Mouse (Mus musculus) frontal cortex, adult 2 months (tissue): ENCODE results near the gene Neurl3. TPM values are rescaled to one million over a fixed set of nuclear protein-coding genes. Genes with fewer than 3 reads are reported as not detected.

ENCODE experiments used
- DNase-seq, 2 experiments: peaks; one replicate each; pipeline ENCODE4 v3.0.0; 2022; ENCODE audit warnings: low spot score in 1 of 2; ENCODE audit errors: extremely low spot score in 1 of 2
- polyA plus RNA-seq: library from polyadenylated mRNA; depleted of rRNA; stranded (reverse); fragments of >200 nt; gene quantifications from 2 replicates; pipeline ENCODE4 v1.2.3, GENCODE M21; 2012

Neurl3 gene
- polyA plus RNA-seq, 1 experiment = 1.1 TPM

GRCm38 (mm10) chr1:36260418-36260817, 14.1 kb downstream of the Neurl3 start:
- no peak for DNase-seq

DNA sequence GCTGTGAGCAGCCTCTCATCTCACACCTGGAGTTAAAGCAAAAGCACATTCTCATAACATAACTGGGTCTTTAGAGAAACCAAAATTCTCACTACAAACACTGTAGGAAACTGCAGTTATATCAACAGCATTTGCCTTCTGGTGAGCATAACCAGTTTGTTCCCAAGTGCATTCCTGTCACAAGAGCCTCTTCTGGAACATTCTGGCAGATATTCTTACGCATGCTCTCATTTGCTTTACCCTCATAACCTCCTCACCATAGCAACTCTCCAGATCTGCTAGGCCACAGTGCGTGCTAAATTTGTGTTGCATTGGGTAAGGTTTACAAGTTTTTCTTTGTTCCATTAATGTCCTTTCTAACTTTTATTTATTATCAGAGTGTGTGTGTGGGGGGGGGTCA, 15.2 kb downstream of the Neurl3 start:
- no peak for DNase-seq

GRCm38 (mm10) chr1:36258631-36259030, 15.8 kb downstream of the Neurl3 start:
- no peak for DNase-seq

GRCm38 (mm10) chr1:36257276-36257675, 17.2 kb downstream of the Neurl3 start:
- DNase-seq = no peak

DNA sequence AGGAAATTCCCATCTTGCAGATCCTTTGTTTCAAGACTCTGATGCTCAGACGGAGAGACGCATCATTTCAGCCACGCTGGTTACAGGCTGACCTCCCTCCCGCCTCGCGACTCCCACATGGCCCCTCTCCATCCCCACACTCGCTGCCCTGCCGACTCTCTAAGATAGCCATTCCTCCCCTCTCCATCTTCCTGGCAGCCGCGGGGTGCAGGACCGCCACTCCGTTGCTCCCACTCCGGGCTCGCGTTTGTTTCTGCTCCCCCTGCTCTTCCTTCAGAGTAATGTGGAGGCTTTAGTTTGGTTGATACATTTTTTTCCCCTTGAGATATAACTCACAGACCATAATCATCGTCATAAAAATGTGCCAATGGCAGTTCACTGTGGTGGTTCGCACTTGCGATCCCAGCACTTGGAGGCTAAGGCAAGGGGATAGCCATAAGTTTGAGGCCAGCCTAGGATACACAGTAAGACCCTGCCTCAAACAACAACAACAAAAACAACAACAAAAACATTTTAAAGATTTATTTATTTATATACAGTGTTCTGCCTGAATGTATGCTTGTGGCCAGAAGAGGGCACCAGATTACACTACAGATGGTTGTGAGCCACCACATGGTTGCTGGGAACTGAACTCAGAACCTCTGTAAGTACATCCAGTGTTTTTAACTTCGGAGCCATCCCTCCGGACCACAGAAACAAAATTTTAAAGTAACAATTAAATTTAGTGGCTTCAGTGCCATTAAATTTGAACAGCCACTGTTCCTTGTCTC, 18.4 kb downstream of the Neurl3 start:
- DNase-seq = no peak

DNA sequence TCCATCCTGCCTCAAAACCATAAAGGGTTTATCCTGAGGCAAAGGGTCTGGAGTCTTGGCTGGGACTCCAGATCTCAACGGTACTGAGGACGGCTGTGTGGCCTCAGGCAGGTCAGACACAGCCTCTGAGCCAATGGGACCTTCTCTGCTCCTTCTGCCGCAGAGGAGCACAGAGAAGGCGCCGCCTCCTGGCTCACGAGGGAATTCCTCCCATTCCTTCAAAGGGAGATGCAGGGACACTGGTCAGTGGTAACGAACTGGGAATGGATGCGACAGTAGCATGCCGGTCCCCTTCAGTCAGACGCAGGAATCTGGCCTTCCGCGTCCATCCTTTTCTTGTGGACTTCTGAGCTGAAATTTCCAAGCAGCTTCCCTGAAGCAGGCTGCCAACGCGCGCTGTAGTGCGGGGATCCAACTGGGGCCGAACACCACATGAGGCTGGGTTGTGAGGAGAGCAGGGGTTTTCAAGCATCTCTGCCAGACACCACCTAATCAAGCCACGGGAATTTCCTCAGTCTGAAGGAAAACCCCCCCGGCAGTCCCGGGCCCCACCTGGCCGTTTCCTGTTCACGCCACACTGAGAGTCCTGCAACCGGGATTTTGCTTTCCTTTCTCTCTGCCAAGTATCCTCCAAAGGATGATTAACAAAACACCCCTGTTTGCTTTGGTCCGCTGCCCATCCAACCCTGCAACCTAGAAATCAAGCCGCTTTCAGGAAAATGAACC, 19.7 kb downstream of the Neurl3 start:
- no peak for DNase-seq

- DNase-seq = peak; percentile 44 to 90
Observed at GRCm38 (mm10) chr1:36252791-36253190, 21.7 kb downstream of the Neurl3 start.

GRCm38 (mm10) chr1:36251426-36251825, 23.1 kb downstream of the Neurl3 start:
- no peak for DNase-seq

- DNase-seq = no peak
Observed at GRCm38 (mm10) chr1:36246688-36247087, 27.8 kb downstream of the Neurl3 start.

DNA sequence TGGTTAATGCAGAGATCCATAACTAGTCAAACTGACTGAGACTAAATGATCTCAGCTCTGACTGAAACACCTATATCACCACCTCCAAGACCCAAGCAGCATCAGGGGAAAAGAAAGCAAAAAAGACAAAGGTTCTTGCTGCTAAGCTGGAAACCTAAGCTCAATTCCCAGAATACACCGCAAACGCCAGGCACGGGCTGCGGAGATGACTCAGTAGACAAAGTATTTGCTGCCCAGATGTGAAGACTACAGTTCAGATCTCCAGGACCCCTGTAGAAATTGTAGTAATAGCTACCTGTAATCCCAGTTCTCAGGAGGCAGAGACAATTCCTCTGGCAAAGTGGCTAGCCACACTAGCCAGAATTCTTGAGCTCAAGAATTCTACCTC, 29.7 kb downstream of the Neurl3 start:
- no peak for DNase-seq

- DNase-seq = peak; percentile 89 to 96
Observed at GRCm38 (mm10) chr1:36244058-36244827, 30.2 kb downstream of the Neurl3 start, which contains the start of gene Uggt1. Gene Uggt1 (minus strand): TSS chr1:36244720.

GRCm38 (mm10) chr1:36243447-36244057, 30.9 kb downstream of the Neurl3 start:
- no peak for DNase-seq

DNA sequence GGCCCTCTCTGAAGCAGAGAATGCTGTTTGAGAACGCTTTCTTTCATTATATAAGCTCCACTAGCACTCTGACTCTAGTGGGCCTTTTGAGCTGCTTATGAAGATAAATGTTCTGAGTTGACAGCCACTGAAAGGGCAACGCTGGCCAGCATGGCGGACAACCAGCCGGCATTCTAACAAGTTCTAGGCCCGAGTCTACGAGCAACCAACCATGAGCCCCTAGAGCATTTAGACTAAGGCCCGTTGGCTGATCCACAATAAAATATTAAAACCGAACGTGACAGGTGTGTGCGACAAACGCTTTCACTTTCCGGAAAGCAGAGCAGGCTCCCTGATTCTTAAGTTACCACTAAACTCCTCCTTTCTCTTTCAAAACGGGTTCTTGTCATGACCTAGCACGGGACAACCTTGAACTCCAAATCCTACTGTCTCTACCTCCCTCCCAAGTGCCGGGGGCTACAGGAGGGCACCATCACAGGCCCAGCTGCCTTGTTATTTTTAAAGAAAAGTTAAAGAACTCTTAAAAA, 32.5 kb downstream of the Neurl3 start:
- no peak for DNase-seq

- DNase-seq = no peak
Observed at GRCm38 (mm10) chr1:36240176-36240575, 34.3 kb downstream of the Neurl3 start.

DNA sequence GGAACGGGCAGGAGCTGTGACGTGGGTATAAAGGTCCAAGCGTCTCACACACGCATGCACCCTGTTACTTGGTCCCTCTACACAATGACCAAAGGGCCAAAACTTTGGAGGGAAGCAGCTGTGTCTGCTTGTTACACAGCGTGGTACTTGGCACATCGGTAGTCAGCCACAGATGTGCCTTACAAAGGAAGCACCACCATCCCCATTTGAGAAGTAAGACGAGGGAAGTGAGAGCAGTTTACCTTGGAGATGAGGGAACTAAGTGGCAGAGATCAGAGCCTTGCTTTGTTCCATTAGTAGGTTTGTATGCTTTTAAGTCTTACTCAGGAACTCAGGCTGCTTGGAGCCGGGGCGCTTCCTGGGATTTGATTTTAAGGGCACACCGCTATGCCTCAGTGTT, 35.1 kb downstream of the Neurl3 start:
- no peak for DNase-seq

- DNase-seq = no peak
Observed at GRCm38 (mm10) chr1:36235855-36236254, 38.6 kb downstream of the Neurl3 start.

DNA sequence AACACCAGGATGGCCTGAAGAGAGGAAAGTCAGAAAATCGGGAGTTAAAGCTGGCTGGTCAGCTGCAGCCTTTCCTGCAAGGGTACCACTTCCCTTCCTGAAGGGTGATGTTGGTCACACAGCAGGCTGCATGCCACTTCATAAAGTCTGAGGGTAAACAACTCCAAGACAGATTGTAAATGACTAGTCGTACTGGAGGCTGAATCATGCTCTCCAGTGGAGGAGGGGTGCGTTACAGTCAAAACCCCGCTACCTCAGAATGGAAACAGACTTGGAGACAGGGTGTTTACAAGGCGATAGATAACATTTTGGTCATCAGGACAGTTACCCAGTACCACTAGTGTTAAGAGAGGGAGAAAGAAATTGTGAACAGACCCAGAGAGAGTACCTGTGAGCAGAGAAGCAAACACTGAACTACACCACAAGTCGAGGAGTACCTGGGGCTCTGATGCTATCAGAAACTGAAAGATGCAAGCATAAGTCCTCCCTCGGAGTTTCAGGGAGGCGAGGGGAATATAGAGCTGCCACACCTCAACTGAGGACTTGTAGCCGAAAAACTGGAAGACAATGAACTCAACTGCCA, 39.3 kb downstream of the Neurl3 start:
- no peak for DNase-seq

- DNase-seq = no peak
Observed at GRCm38 (mm10) chr1:36233218-36233617, 41.3 kb downstream of the Neurl3 start.

- no peak for DNase-seq
Observed at GRCm38 (mm10) chr1:36230919-36231705, 43.4 kb downstream of the Neurl3 start.
